Mouse (Mus musculus) cerebellum, adult 2 months (tissue): ENCODE results near the gene Cstb.

ENCODE experiments used
- CTCF ChIP-seq: fragments of 200-500 bp; IDR thresholded peaks from 2 replicates; pipeline ENCODE4 v1.5.1; 2011; ENCODE audit warnings: low read depth, mild to moderate bottlenecking, control low read depth, low read length, moderate library complexity, borderline replicate concordance; ENCODE audit not compliant: insufficient read depth
- POLR2A ChIP-seq: fragments of 200-500 bp; IDR thresholded peaks from 2 replicates; pipeline ENCODE4 v1.6.1; 2011; ENCODE audit warnings: low read length, control low read depth, borderline replicate concordance; ENCODE audit not compliant: insufficient read depth

- TF ChIP-seq POLR2A (no peak), CTCF (no peak)
Measured at GRCm38 (mm10) chr10:78462945-78463768, 37.7 kb downstream of the Cstb start.
